Mouse (Mus musculus) embryo, embryonic 10.5 days (tissue): ENCODE data around the gene Mrpl52.
A peak's percentile ranks its signal among the peaks of the same experiment; 100 is the strongest.

ENCODE experiments used
- DNase-seq: peaks from one replicate; pipeline ENCODE4 v3.0.0-alpha.2; 2015; ENCODE audit warnings: low spot score

Gene Mrpl52

DNA sequence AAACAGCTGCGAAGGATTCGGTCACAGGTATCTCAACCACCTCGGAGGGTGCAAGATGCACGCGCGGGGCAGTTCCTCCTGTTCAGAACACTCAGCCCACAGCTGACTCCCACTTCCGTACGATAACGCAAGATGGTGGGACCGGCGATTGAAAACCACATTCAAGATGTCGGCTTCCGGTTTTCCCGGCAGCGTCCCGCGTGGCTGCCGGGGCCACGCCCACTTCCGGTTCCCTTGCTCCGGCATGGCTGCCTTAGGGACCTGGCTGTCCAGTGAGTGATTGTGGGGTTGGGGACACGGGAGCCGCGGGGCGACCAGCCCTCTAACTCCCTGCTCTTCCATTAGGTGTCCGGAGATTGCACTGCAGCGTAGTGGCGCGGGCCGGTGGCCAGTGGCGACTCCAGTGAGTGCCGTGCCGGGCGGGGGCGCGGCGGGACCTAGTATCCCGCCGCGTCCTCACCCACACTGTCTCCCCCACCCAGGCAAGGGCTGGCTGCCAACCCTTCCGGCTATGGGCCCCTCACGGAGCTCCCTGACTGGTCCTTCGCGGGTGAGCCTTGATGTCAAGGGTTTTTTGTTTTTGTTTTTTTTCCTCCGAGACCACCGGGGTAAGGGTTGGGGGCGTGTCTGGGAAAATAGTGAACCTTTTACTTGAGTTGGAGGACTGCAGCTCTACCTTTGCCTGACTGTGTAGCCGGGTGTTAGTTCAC, at the start of gene Mrpl52:
Gene Mrpl52 (plus strand): TSS at position 221 of the 710 bp plus-strand sequence.
- DNase-seq: peak; percentile 96

DNA sequence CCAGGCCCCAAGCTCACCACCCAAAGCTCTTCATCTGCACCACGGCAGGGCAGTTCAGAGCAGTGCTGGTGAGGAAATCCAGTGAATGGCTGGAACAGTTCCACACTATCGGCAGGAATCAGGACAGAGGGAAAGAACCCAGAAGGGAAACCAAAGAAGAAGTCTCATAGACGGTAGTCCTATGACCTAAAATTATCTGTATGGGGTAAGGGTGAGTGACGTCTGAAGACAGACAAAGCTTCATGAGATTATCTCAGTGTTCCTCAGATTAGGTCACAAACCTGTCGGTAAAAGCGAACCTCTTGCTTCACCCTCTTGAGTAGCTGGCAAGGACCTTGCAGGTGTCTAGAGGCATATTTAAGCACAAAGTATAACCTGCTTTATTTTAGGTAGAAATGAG, 49.5 kb upstream of the Mrpl52 start:
- DNase-seq: no peak

DNA sequence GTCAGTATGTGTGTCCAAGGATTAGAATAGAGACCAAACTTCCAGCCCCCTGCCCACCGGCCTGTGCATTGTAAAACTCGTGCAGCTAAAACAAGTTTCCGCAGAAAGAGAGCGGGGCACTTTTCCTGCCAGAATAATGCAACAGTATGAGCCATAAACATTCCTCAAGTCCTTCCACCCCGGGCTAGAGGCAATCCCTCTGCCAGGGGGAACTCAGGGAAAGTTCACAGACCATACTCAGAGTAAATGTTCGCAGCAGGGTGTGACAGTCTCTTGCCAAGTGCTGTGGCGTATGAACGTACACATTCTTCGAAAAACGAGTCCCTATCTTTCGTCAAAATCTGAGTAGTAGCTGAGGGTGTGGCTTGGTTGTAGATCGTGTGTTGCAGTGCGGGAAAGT, 47.1 kb upstream of the Mrpl52 start:
- DNase-seq: no peak

DNA sequence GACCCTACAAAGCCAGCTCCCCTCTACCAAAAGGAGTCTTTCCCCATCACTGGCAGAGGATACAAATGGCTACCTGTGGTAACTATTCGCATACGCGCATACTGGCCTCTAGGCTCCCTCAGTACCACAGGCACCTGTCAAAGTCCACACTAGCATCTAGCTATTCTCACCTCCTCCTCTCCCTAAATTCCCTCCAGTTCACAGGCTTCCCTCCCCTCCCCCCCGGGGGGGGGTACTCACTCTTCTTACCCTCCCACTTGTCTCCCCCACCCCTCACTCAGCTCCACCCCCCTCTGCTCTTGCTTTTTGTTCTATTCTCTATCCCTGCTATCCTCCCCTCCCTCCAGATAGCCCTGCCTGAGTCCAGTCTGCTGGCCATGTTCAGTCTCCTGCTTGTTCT, 46.1 kb upstream of the Mrpl52 start:
- DNase-seq: no peak

DNA sequence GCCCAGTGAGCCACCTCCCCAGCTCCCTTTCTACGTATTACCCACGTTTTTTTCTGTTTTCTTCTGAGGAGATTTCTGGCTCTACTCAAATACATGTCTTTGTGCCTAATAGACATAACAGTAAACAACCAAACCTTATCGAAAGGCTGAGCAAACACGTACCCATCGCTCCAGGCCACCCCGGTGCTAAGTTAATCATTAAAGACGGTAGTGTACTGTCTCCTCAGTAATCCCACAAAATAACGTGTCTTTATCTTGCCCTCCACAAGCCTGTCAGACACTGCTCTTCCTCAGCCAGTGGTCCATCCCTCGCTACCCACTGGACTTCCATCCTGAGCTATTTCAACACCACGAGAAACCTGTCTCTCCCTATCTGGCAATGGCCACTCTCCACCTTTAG, 44.9 kb upstream of the Mrpl52 start:
- no peak for DNase-seq

DNA sequence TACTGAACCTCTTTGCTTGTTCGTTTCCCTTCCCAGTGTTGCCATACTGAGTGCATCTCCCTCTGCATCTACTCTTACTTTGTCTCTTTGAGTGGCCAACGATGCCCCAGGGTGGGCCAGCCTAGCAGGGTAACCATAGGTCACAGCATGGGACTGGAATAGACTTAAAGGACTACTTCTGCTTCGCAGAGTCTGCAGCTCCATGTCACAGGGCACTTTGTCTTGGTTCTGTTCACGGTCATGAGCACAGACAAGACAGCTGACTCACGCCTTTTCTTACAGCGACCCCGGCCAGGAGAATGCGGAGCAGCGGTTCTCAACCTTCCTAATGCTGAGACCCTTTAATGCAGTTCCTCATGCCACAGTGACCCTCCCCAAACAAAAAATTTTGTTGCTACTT, 44.1 kb upstream of the Mrpl52 start:
- DNase-seq: no peak

DNA sequence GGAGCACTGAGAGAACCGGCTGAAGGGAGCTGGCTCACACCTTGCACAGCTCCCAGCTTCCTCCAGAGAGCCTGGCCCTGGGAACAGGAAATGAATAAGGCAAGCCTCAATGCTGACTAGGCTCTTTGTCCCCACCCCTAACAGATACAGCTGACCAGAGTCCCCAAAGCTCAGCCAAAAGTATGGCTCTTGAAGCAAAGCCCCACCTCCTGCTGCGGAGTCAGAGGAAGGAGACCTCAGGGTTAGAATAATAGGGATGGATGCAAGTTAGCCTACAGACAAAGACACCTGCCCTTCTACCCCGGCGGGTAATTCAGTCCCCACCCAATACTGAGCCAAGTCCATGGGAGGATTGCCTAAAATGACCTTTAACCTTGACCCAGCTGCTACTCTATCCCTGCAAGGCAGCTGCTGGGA, 43.3 kb upstream of the Mrpl52 start:
- DNase-seq: no peak

DNA sequence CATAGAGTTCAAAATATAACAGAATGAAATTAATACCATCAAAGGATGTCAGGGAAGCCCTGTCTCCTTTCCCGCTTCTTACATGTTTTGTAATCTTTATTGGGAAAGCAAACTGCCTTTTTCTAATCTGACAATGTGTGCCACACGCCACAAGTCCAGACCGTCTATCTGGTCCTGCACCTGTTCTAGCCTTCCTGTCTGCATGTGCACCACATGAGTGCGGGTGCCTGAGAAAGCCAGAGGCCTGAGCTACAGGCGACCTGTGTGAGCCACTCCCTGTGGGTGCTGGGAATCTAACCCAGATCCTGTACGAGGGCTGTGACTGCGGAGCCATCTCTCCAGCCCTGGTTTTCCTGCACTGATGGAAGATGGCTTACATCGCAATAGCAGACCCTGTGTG, 42.3 kb upstream of the Mrpl52 start:
- DNase-seq: no peak

DNA sequence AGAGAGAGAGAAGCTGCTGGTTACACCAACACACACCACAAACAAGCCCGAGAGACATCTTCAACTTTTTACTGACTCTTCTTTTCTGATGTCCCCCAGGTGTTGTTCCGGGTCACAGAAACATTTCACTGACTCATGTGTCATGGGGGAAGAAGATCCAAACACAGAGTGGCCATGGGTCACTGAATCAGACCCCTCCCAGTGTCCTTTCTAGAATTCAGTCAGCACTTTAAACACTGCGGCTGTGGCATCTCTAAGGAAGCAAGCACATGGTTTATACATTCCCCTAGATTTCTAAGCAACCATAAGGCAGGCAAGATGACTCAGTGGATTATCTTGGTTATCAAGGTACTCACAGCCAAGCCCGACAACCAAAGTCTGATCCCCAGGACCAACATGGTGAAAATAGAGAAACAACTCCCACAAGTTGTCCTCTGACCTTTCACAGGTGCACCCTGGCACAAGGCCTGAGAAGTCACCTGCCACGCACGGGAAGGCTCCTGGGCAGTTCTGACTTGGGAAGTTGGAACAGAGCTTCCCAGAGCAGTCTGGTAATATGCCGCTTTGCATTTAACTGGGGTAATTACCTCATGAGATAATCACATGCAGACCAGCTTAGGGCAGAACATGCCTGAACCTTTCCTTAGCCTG, 40.6 kb upstream of the Mrpl52 start:
- DNase-seq: no peak

DNA sequence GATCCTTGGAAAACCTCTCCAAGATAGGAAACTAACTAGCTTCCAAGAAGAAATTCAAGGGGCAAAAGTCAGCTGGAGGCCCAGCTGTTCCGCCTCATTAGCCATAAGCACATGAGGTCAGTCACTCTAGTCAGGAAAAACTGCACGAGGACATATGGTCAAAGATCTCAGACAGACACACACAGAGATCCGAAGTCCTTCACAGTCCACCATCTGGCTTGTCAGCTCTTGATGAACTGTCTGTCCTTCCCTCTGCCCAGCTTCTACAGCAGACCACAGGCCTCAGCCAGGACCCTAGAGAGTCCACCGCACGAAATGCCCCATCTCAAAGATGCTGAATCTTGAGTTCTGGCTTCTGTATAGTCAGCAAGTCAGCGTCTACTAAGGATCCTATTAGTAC, 39.2 kb upstream of the Mrpl52 start:
- peak; percentile 57 for DNase-seq

DNA sequence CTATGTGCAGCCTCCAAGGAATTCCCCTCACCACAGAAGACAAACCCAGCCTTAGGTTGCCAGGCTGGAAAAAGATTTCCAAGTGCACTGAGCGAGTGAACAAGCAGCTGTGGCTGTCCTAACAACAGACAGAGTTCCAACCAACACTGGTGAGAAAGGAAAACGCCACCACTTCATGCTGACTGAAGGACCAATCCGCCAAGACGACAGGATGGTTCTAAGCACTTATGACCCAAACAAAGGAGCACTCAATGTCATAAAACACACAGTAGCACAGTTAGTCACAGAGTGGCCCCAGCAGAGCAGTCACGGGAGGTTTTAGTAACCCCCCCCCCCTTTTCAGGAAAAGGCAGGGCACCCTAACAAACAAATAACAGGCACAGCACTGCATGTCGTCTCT, 35.9 kb upstream of the Mrpl52 start:
- DNase-seq: no peak

DNA sequence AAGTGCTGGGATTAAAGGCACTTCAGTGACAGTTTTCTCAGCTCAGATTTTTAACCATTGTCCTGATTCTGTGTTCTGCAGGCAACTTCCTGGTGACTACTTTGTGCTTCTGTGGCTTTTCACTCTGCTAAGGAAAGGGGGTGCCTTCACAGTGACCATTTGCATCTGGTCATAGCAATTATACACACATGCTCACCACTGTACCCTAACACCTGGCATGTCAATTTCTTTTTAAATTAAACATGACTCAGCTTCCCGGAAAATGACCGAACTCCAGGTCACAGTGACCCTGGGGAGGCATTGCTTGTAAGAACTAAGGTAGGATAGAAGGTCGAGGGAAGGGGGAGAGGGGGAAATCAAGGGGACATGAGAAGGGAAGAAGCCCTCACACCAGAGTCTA, 32.9 kb upstream of the Mrpl52 start:
- no peak for DNase-seq

DNA sequence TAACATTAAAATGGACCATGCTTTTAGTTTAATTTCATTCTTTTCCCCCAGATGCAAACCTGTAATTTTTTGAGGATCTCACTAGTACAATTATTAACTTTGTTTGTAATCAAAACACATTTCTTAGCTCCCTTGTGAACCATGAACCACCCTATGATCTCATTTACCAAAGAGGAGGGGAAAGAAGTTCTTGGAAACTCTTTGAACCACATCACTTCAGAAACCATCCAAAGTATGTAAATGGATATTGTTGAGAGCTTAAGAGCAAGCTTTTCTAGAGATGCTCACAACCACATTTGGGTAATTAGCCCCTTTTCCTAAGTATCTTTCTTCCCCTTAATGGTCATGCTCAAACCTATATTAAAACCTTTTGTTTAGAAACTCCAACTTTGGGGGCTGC, 32.4 kb upstream of the Mrpl52 start:
- no peak for DNase-seq

DNA sequence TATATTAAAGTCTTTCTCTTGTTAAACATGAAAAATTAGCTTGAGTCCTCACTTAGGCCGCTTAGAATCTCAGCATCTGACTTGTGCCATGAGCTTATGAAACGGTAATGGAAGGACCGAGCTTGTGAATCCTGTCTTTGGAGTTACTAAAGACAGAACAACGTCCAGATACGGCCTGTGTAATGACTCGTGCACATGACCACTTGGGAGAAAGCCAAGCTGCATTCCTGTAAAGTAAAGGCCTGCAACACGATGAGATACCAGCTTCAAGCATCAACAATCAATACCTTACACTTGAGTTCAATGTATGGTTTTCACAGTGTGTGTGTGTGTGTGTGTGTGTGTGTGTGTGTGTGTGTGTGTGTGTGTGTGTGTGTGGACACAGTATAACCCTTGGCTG, 30.0 kb upstream of the Mrpl52 start:
- DNase-seq: no peak

DNA sequence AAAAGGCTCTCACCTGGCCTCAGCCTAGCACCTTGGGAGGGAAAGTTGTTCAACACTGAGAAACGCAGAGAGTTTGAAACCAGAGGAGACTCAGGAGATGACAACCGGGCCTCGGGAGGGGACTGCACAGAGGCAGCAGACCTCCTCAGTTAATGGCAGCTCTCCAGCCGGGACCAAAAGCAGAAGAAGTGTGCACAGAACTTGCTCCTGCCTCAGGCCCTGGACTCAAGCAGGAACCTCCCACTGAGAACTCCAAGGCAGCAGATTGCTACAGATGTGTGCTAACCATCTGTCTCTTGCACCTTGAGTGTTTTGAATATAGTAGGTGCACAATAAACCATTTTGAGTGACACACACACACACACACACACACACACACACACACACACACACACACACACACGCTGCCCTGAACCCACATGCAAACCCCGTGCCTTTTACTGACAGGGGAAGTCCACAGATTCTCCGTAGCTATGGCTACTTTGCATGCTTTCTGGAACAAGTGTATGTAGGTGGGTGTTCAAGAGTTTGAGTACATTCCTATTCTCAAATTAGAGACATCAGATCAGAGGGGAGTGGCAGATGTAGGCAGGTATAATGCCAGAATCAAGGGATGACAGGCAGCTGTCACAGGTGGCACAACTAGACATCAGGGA, 28.7 kb upstream of the Mrpl52 start:
- DNase-seq: no peak

DNA sequence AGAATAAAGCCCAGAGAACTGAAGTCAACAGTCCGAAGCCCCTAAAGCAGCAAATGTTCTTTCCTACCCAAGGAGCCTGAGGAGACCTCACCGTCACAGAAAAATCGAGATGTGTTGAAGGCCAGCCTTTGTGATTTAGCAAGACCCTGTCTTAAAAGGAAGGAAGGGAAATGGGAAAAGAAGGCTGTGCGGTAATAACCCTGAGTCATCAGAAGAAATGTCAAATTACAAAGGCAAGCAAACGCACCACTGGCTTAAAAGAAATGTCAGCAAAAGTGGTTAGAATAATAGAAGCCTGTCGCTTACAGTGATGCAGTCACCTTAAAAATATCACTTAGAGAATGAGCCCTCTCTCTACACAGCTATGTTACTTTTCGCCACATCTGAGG, 28.2 kb upstream of the Mrpl52 start:
- no peak for DNase-seq

DNA sequence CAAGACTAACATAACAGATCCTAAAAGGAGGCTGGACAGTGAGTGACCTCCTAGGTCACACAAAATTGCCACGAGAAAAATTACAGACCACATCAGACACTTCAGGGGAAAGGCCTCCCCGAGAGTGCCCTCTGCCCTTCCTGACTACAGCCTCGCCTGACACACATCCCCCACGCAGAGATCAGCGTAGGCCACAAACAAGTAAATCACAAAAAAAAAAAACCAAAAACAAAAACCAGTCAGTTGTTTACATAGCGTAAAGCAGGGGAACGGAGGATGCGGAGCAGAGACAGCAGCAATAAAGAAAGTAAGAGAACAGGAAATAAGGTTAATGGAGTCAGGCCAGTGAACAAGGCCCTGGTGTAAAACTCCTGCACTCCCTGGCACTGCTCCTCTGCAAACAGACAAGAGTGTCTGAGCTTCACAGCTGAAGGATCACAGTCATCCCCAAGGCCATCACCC, 27.8 kb upstream of the Mrpl52 start:
- DNase-seq: no peak

DNA sequence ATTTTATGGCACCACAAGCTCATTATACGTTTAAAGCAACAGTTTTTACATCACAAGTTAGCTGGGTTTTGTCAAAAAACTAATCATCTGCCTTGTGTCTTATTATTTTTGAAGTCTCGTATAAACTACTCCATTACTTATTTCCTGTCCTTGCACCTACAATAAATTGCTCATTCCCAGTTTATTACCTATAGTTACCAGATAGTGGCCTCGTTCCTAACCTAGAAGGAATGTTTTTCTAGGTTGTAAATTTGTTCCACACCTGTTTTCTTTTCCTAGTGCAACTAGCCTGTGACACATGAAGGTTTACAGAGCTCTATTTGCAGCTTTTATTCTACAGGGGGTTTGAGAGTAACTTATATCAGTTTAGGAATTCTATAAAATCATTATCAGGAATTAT, 25.0 kb upstream of the Mrpl52 start:
- DNase-seq: no peak

DNA sequence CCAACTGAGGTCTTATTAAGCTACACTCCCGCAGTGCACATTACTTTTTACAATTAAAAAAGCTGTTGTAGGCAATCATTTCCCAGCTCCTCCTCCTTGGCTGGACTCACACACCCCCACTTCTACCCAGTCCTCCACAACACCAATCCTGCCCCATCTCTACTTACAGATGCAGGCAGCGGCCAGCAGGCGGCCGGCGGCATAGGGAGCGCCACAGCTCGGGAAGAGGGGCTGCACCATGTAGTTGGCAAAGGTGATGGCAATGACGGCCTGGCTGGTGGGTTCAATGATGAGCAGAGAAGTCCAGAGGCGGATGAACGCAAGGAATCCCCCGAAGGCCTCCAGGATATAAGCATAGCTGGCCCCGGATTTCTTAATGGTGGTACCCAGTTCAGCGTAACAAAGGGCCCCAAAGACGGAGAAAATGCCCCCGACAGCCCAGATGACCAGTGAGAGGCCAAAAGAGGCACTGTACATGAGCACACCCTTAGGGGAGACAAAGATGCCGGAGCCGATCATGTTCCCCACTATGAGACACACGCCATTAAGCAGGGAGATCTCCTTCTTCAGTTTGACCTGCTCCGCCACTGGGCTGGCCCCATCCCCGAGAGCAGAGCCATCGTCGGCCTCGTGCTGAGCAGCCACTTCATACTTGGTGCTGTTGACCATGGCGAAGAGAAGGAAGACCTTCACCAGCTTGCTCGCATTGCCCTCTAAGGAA, 18.2 kb upstream of the Mrpl52 start:
- no peak for DNase-seq

DNA sequence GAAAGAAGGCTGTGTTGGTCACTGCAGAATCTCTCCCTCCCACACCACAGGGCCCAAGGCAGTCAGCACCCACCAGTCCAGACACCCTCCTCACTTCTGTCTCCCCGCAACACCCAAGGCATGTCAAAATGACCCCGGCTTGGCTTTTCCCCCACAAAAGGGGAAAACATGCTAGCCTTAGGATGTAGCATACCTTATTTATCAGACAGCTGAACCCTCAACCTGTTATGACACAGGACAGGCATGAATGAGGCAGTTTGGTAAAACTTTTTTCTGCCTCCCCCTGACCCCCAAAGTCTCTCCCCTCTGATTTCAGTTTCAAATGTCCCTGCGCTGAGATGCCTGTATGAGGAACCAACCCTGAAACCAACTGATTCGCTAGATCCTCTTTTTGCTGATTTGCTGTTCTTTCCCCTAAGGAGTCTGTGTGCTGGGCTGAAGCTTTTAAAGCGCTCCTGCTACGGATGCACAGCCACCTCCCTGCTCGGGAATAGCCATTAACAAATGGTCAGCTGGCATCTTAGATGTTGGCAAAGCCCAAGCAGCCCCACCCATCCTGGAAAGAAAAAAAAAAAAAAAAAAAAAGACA, 17.6 kb upstream of the Mrpl52 start:
- no peak for DNase-seq

DNA sequence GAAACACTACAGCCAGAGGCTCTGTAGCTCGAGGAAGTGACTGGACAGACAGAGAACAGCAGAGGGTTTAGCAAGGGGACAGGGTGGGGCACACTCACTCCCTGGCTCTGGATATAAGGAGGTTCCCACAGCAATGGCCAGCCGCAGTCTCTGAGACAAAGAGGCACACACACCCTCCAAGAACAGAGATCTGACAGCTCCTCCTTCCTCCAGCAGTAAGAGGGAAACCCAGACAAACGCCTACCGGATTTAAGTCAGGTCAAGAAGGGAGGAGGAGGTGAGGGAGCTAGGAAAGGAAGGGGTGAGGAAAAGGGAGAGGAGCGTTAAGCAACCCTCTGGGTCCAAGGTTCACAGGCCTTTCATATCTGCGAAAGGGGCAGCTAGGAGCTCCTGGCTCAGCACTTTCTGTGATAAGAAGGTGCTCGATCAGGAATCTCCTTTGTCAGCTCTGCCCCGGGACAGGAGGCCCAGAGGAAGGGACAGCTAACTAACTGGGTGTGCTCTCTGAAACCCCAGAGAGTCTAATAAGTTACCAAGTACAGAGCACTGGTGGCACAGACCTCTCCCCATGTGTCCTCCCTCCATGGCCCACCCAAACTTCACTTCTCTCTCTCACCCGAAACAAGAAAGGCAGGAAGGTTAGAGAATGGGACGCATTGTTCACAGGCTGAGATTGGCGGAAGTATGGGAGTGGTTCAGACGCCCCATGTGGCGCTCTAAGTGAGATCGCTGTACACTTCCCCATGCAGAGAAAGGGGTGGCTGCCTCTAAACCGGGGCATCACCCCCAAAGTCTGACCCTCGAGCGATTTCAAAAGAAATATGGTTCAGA, 16.5 kb upstream of the Mrpl52 start:
- DNase-seq: no peak
